Mouse (Mus musculus): ENCODE measurements at regions not wholly inside any gene's neighbourhood (a gene's known extent, or its start where the extent isn't known, plus 50 kb on each side); places are given as distances from the start of the nearest gene placed in this dataset.

DNA sequence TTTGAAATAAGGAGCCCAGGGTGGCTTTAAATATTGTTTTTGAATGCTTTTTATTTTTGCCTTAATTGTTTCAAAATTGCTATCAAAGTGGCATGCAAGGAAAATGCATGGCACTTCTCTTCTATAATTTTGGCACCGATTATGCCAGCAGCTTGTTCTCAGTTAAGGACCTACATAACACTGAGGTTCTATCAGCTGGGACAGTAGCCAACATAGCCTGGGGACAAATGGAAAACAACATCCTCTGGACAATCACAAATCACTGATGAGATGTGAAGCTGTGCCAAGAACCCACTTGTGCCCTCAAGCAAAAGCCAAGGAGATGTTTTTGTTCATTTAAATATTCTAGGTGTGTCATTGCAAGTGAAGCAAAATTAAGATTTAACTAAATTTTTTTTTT, 364.9 kb downstream of the 4931400O07Rik start:
- DNase-seq (ENCODE audit: inconsistent ontology term): peak; percentile 27

All from Muller cell, postnatal 12 days (primary cell).